Mouse (Mus musculus): ENCODE results near the gene Zfp672.

DNA sequence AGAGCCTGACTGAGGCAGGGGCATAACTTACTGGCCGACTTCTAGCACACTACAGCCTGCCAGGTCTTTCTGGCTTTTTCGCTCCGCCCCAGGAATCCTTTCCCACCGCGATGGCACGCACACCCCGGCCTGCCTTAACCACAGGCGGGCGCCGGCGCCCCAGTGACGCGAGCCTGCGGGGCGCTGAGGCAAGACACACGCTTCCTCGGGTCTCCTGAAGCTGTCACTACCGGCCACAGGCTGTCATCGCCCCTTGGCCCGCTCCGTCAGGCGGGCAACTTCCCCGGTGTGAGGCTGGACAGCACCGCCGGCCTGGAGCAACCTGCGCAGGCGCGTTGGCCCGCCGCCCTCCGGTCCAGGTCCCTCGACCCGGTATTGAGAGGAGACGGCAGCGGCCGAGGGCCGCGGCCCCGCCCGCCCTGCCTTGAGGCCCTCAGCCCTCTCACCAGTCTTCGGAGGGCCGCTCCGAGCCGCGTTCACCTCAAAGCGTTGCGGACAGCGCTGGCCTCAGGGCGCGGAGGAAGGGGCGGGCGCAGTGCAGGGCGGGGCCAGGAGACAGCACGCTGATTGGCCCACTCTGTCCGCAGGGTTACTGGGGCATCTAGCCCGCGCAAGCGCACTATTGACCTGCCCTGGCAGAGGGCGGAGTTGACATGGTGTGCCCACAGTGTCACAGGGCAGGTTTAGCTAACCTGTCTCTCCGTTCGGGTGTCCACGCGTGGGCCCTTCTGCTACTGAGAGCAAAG is 7.1 kb downstream of the Zfp672 start:
- TF ChIP-seq CHD1 (IDR thresholded peaks at IDR 0.05; ENCODE audit: low read depth, low read length) (no peak), MAX (IDR thresholded peaks at IDR 0.05; ENCODE audit: low read length) (peak; percentile 34; the same call in 1 of the 2 replicates), SIN3A (IDR thresholded peaks at IDR 0.05; ENCODE audit: low read length) (peak; percentile 78), EP300 (IDR thresholded peaks at IDR 0.05; ENCODE audit: low read depth in 1 of 2, low read length in 2 of 2) (no peak), POLR2A (IDR thresholded peaks at IDR 0.05; ENCODE audit: control insufficient read depth in 1 of 2, insufficient read depth in 1 of 2, low read depth in 1 of 2, low read length in 2 of 2, poor library complexity in 1 of 2) (peak; percentile 89 to 94), CTCF (IDR thresholded peaks at IDR 0.05 in 2 of 3, conservative IDR thresholded peaks at IDR 0.05 in 1 of 3; ENCODE audit: control insufficient read depth in 1 of 3, insufficient read depth in 1 of 3, low read depth in 2 of 3, low read length in 3 of 3, poor library complexity in 1 of 3, severe bottlenecking in 1 of 3) (0 out of 6 replicates have a peak, but pooled peaks of 1 of the 3 experiments have one; percentile 7), HCFC1 (IDR thresholded peaks at IDR 0.05; ENCODE audit: low read depth, low read length) (peak; percentile 84), TCF12 (IDR thresholded peaks at IDR 0.05; ENCODE audit: low read depth, low read length) (peak; percentile 61), ZC3H11A (IDR thresholded peaks at IDR 0.05; ENCODE audit: low read depth, low read length) (no peak), ZNF384 (IDR thresholded peaks at IDR 0.05; ENCODE audit: low read depth, low read length) (no peak)
